Mouse (Mus musculus) embryonic facial prominence, embryonic 14.5 days (tissue): ENCODE measurements at regions not wholly inside any gene's neighbourhood (a gene's known extent, or its start where the extent isn't known, plus 50 kb on each side); places are given as distances from the start of the nearest gene placed in this dataset.

Experiments used
- ATAC-seq: fragments of 200-750 bp; cut with Nextera tagmentation; 2 replicates; pipeline ENCODE4 v1.8.0; 2017; ENCODE audit warnings: low read depth, moderate number of reproducible peaks, moderate TSS enrichment
- DNase-seq: peaks from one replicate; pipeline ENCODE4 v3.0.0-alpha.2; 2015; ENCODE audit warnings: low spot score
- H3K27ac ChIP-seq: fragments of 300-500 bp; sonication (generic); replicated peaks from 2 replicates; pipeline ENCODE4 v1.5.1; 2014; ENCODE audit warnings: low read depth, mild to moderate bottlenecking, low read length, moderate library complexity
- H3K27me3 ChIP-seq: fragments of 300-500 bp; sonication (generic); replicated peaks from 2 replicates; pipeline ENCODE4 v1.6.1; 2014; ENCODE audit warnings: low read length; ENCODE audit not compliant: control insufficient read depth, insufficient read depth
- H3K36me3 ChIP-seq: fragments of 300-500 bp; sonication (generic); 2 replicates; pipeline ENCODE4 v1.6.1; 2014; ENCODE audit warnings: low read length, mixed read lengths; ENCODE audit not compliant: control insufficient read depth, insufficient read depth
- H3K4me1 ChIP-seq: fragments of 300-500 bp; sonication (generic); 2 replicates; pipeline ENCODE4 v1.6.1; 2014; ENCODE audit warnings: antibody characterized with exemption, low read length; ENCODE audit not compliant: control insufficient read depth, insufficient read depth
- H3K4me2 ChIP-seq: fragments of 300-500 bp; sonication (generic); 2 replicates; pipeline ENCODE4 v1.6.1; 2014; ENCODE audit warnings: low read depth, mild to moderate bottlenecking, low read length, moderate library complexity, mixed read lengths
- H3K4me3 ChIP-seq: fragments of 300-500 bp; sonication (generic); 2 replicates; pipeline ENCODE4 v1.5.1; 2014; ENCODE audit warnings: low read depth, mild to moderate bottlenecking, low read length
- H3K9ac ChIP-seq: fragments of 300-500 bp; sonication (generic); 2 replicates; pipeline ENCODE4 v1.6.1; 2014; ENCODE audit warnings: low read depth, mild to moderate bottlenecking, low read length, moderate library complexity, mixed read lengths
- H3K9me3 ChIP-seq: fragments of 300-500 bp; sonication (generic); 2 replicates; pipeline ENCODE4 v1.6.1; 2016; ENCODE audit warnings: low read length; ENCODE audit not compliant: control insufficient read depth
- WGBS: fragments of 180-500 bp; shearing (Covaris S2); extraction: QIAGEN DNeasy Blood & Tissue Kit; methylation state at CpG from one replicate; pipeline ENCODE4 v1.1.7; 2014; 5-methylcytosine and 5-hydroxymethylcytosine counted together

GRCm38 (mm10) chr6:97699054-97699751 is 81.9 kb upstream of the Frmd4b start:
- ATAC-seq, result no peak
- no peaks in the 10 kb centered on the region for H3K27me3 ChIP-seq
- H3K36me3 ChIP-seq, result no peaks in the 10 kb centered on the region
- no peaks in the 10 kb centered on the region for H3K9me3 ChIP-seq
- WGBS, result 72% methylated on average over 9 of the region's 9 CpGs
- no peak overlapping the region for H3K27ac ChIP-seq
- H3K4me2 ChIP-seq, result no peak overlapping the region
- DNase-seq, result no peak
- H3K4me3 ChIP-seq, result no peak overlapping the region
- no peaks in the 10 kb centered on the region for H3K4me1 ChIP-seq
- H3K9ac ChIP-seq, result no peak overlapping the region

GRCm38 (mm10) chr6:97693281-97693680 is 75.9 kb upstream of the Frmd4b start:
- H3K9ac ChIP-seq, result no peak overlapping the region
- no peaks in the 10 kb centered on the region for H3K36me3 ChIP-seq
- H3K9me3 ChIP-seq, result no peaks in the 10 kb centered on the region
- no peak overlapping the region for H3K27ac ChIP-seq
- DNase-seq (no peak), ATAC-seq (no peak)
- H3K27me3 ChIP-seq, result no peaks in the 10 kb centered on the region
- H3K4me3 ChIP-seq, result no peak overlapping the region
- WGBS, result 81% methylated on average over 8 of the region's 8 CpGs
- H3K4me1 ChIP-seq, result no peaks in the 10 kb centered on the region
- H3K4me2 ChIP-seq, result no peak overlapping the region

DNA sequence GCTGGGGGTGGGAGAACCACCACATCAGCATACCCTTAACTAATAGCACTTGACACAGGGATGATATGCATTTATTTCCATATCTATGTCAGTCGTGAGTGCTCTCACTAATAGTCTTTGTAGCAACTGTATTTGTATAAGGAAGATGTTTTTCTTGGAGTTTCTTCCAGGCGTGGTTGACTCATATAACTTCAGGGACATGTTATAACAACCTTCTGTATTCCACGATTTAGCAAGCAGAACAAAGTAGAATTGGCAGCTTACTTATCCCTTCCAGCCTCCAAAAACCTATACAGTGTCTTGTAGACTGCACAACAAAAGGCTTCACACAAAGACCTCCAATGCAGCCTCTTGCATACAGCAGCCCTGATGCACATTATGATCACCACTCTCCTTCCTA is 73.8 kb upstream of the Frmd4b start:
- Histone ChIP-seq H3K9me3 (no peaks in the 10 kb centered on the region), H3K4me3 (no peak overlapping the region), H3K36me3 (no peaks in the 10 kb centered on the region), H3K9ac (no peak overlapping the region), H3K4me2 (no peak overlapping the region), H3K27ac (no peak overlapping the region), H3K27me3 (no peaks in the 10 kb centered on the region), H3K4me1 (no peaks in the 10 kb centered on the region)
- WGBS, result 63% methylated on average over 3 of the region's 3 CpGs
- DNase-seq (no peak), ATAC-seq (no peak)

DNA sequence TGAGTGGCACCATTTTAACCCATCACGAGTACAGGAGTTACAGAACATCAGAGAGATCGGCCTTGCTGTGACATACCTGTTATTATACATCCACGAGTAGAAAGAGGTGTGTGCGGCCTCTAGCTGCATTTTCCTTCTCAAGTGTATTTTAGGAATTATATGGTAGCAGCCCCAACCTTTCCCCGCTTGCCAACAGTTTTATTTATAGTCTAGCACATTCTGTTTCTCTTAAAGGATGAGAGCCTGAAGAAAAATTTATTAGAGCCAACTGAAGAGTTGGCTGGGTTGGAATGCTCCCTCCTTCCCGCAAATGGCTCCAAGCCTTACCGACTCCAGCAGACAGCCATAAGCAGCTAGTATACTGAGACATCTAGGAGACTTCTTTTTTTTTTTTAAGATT is 67.0 kb upstream of the Frmd4b start:
- ATAC-seq, result no peak
- no peaks in the 10 kb centered on the region for H3K4me1 ChIP-seq
- 0 out of 2 replicates have a peak, but pooled peaks cover 2% of the 10 kb centered on the region for H3K9me3 ChIP-seq
- no peaks in the 10 kb centered on the region for H3K27me3 ChIP-seq
- no peak overlapping the region for H3K4me2 ChIP-seq
- no peaks in the 10 kb centered on the region for H3K36me3 ChIP-seq
- no peak for DNase-seq
- no peak overlapping the region for H3K9ac ChIP-seq
- H3K27ac ChIP-seq, result no peak overlapping the region
- 83% methylated on average over 7 of the region's 7 CpGs for WGBS
- no peak overlapping the region for H3K4me3 ChIP-seq

- Histone ChIP-seq H3K36me3 (no peaks in the 10 kb centered on the region), H3K4me2 (no peak overlapping the region), H3K27ac (no peak overlapping the region), H3K4me1 (no peaks in the 10 kb centered on the region), H3K9me3 (0 out of 2 replicates have a peak, but pooled peaks cover 8% of the 10 kb centered on the region), H3K9ac (no peak overlapping the region), H3K27me3 (no peaks in the 10 kb centered on the region), H3K4me3 (no peak overlapping the region)
- no peak for ATAC-seq
- 87% methylated on average over 1 of the region's 1 CpGs for WGBS
- no peak for DNase-seq
These were observed 64.9 kb upstream of the Frmd4b start for GRCm38 (mm10) chr6:97682213-97682612.

DNA sequence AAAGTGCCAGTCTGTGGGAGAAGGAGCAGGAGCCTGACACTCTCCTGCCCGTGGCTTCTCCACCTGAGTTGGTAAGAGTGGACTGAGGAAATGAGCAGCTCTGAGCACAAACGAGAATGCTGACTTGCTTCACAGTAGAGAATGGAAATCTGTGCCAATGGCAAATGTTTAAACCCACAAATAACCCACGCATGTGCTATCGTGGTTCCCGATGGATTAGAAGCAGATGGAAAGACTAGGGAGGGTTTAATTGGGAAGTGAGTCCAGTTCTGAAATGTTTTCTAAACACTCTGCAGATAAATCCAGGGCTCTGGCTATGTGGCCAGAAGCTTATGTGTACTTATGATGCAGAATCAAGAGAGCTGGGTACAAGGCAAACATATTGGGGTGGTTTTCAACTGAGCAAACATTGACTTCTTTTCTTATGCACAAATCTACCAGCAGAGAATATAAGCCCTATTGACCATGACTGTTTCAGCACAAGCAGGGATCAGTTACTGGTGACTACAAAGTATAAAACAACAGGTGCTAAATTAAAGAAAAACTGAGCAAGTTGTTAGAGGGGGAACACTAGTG is 57.9 kb upstream of the Frmd4b start:
- no peak for ATAC-seq
- Histone ChIP-seq H3K27me3 (no peaks in the 10 kb centered on the region), H3K36me3 (no peaks in the 10 kb centered on the region), H3K9me3 (0 out of 2 replicates have a peak, but pooled peaks cover 15% of the 10 kb centered on the region), H3K27ac (no peak overlapping the region), H3K4me1 (no peaks in the 10 kb centered on the region), H3K4me3 (no peak overlapping the region), H3K9ac (no peak overlapping the region), H3K4me2 (no peak overlapping the region)
- WGBS, result 51% methylated on average over 5 of the region's 5 CpGs
- peak; percentile 40 for DNase-seq

DNA sequence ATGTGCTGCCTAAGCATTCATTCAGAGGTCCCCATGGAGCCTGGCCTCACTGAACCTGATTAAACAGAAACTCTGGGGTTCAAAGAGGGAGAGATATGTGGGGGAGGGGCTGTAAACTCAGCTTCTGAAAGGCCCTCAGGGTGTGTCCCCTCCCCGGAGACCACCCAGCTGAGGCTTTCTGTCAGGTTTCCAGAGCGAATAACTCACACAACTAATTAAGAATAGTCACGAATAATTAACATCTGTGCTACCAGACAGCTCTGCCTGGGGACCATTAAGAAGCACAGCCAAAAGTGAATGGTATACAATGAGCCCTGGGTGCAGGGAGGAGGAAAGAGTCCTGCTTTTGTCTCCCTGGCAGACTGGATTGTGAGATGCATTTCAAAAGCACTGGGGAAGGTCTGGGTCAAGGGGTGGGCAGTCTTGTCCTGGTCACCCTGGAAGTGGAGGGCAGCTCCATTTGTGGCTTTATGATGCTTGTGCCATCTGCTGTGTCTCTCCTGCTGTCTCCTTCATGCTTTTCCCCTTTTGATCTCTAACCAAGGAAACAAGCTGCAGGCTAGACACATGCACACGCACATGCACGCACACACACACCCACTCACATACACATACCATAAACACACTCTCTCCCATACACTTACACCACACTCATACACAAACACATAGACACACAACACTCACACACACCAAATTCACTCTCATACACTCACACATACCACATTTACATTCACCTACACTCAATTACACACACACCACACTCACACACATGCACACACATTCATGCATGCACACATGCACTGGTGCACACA is 49.7 kb upstream of the Frmd4b start:
- no peaks in the 10 kb centered on the region for H3K36me3 ChIP-seq
- H3K27me3 ChIP-seq, result no peaks in the 10 kb centered on the region
- no peak overlapping the region for H3K9ac ChIP-seq
- no peaks in the 10 kb centered on the region for H3K4me1 ChIP-seq
- ATAC-seq (peak; percentile 90), DNase-seq (peak; percentile 69)
- WGBS, result 34% methylated on average over 5 of the region's 5 CpGs
- H3K4me2 ChIP-seq, result no peak overlapping the region
- H3K9me3 ChIP-seq, result no peaks in the 10 kb centered on the region
- no peak overlapping the region for H3K4me3 ChIP-seq
- H3K27ac ChIP-seq, result no peak overlapping the region
